Mouse (Mus musculus) layer of hippocampus, adult 2 months (tissue): ENCODE measurements around the gene Ifitm2. TPM values are rescaled to one million over a fixed set of nuclear protein-coding genes. Genes with fewer than 3 reads are reported as not detected.

Source experiments
- DNase-seq, 2 experiments: peaks; one replicate each; pipeline ENCODE4 v3.0.0; 2022; ENCODE audit warnings: low spot score in 2 of 2
- H3K27ac ChIP-seq: fragments of 200-600 bp; 2 replicates; pipeline ENCODE4 v1.8.1; 2022
- H3K4me3 ChIP-seq: fragments of 200-600 bp; 2 replicates; pipeline ENCODE4 v1.8.1; 2022; ENCODE audit warnings: mild to moderate bottlenecking
- CTCF ChIP-seq: fragments of 200-600 bp; conservative IDR thresholded peaks from 2 replicates; pipeline ENCODE4 v1.8.1; 2022; ENCODE audit warnings: antibody characterized with exemption, mild to moderate bottlenecking, moderate library complexity
- total RNA-seq, 2 experiments: library from RNA; stranded (reverse); gene quantifications; 2 replicates each; pipeline ENCODE4 v1.2.3; 2021

Ifitm2 gene
- total RNA-seq, 2 experiments from 2014 or later = 13.0 to 16.3 TPM

- DNase-seq = peak in 1 of 2 experiments; percentile 42
- Histone ChIP-seq H3K27ac (no peak overlapping the region), H3K4me3 (no peak overlapping the region)
- TF ChIP-seq CTCF = peak; percentile 75
These were observed 3.6 kb upstream of the Ifitm2 start for GRCm38 (mm10) chr7:140959181-140959901.

GRCm38 (mm10) chr7:140956556-140956869, 726 bp upstream of the Ifitm2 start:
- Histone ChIP-seq H3K4me3 (no peak overlapping the region), H3K27ac (peak overlapping the region; percentile 65)
- TF ChIP-seq CTCF = no peak
- no peak for DNase-seq

- H3K4me3 ChIP-seq = peak overlapping the region; percentile 35
- peak overlapping the region; percentile 65; the same call in 1 of the 2 replicates for H3K27ac ChIP-seq
- DNase-seq = no peak
- no peak for TF ChIP-seq CTCF
These were observed 445 bp downstream of the Ifitm2 start for GRCm38 (mm10) chr7:140955342-140955741.

GRCm38 (mm10) chr7:140954733-140955071, 1.1 kb downstream of the Ifitm2 start:
- H3K4me3 ChIP-seq = no peak overlapping the region; the same call in 1 of the 2 replicates
- no peak for TF ChIP-seq CTCF
- no peak overlapping the region for H3K27ac ChIP-seq
- DNase-seq = no peak

GRCm38 (mm10) chr7:140953800-140954732, 1.7 kb downstream of the Ifitm2 start:
- Histone ChIP-seq H3K4me3 (no peak overlapping the region; the same call in 1 of the 2 replicates), H3K27ac (no peak overlapping the region)
- TF ChIP-seq CTCF = no peak
- no peak for DNase-seq

- Histone ChIP-seq H3K4me3 (no peak overlapping the region), H3K27ac (no peak overlapping the region)
- no peak for TF ChIP-seq CTCF
- no peak for DNase-seq
These were observed 2.7 kb downstream of the Ifitm2 start for GRCm38 (mm10) chr7:140953133-140953532.

- H3K4me3 ChIP-seq = no peak overlapping the region
These were observed 3.3 kb downstream of the Ifitm2 start for GRCm38 (mm10) chr7:140952441-140952840.

GRCm38 (mm10) chr7:140951765-140952164, 4.0 kb downstream of the Ifitm2 start:
- Histone ChIP-seq H3K4me3 (no peak overlapping the region), H3K27ac (no peak overlapping the region)
- DNase-seq = no peak
- TF ChIP-seq CTCF = no peak

More at GRCm38 (mm10) chr7:140952441-140952840, 3.3 kb downstream of the Ifitm2 start:
- TF ChIP-seq CTCF = no peak
- H3K27ac ChIP-seq = no peak overlapping the region
- DNase-seq = no peak

GRCm38 (mm10) chr7:140951051-140951450, 4.7 kb downstream of the Ifitm2 start:
- no peak for DNase-seq
- H3K27ac ChIP-seq = no peak overlapping the region
- H3K4me3 ChIP-seq = no peak overlapping the region
- TF ChIP-seq CTCF = no peak

- TF ChIP-seq CTCF = no peak
- H3K27ac ChIP-seq = no peak within 1 kb of the TSS
- DNase-seq = no peak
- no peak within 1 kb of the TSS for H3K4me3 ChIP-seq
These were observed 5.8 kb downstream of the Ifitm2 start, which contains the start of gene Ifitm5 for GRCm38 (mm10) chr7:140949824-140950530. Ifitm5 (minus strand) TSS chr7:140950291.

GRCm38 (mm10) chr7:140949255-140949654, 6.5 kb downstream of the Ifitm2 start:
- no peak overlapping the region for H3K4me3 ChIP-seq
- TF ChIP-seq CTCF = no peak
- no peak overlapping the region for H3K27ac ChIP-seq
- DNase-seq = no peak

GRCm38 (mm10) chr7:140948161-140948560, 7.6 kb downstream of the Ifitm2 start:
- no peak for DNase-seq
- no peak for TF ChIP-seq CTCF
- H3K4me3 ChIP-seq = no peak overlapping the region
- no peak overlapping the region for H3K27ac ChIP-seq

GRCm38 (mm10) chr7:140946980-140947379, 8.8 kb downstream of the Ifitm2 start:
- DNase-seq = no peak

More at GRCm38 (mm10) chr7:140946980-140947379, 8.8 kb downstream of the Ifitm2 start:
- no peak for TF ChIP-seq CTCF
- Histone ChIP-seq H3K27ac (no peak overlapping the region), H3K4me3 (no peak overlapping the region)
